In genomic region chr16:73874991-73875390, GRCm38 (mm10) we compare ENCODE assay signal across 16 mouse cellular contexts.
DNase-seq lines count a peak whose midpoint lies in the region; ATAC-seq lines count a peak whose summit lies in the region.
"Had no signal": no experiment of that assay in that cellular context is flagged by ENCODE, and none has a peak within 500 bp of the region (broad histone marks: within the 10 kb centered on the region; RNA-seq: fewer than 3 reads in every experiment).

No protein-coding gene starts in this region.

- DNase-seq in layer of hippocampus, adult 11-12 months (ENCODE audit: low spot score): peak; percentile 20
- no peak for DNase-seq in layer of hippocampus, adult 9-10 months (ENCODE audit: low spot score)
- peak; percentile 12 for DNase-seq in A20 (ENCODE audit: low read depth, low spot score)
- DNase-seq in MEL-GATA-1-ER (ENCODE audit: extremely low read depth, low read depth): peak; percentile 24
- DNase-seq in thymus, adult 18-20 months: no peak
- no peak for DNase-seq in spleen, postnatal 4 days (ENCODE audit: low spot score in 2 of 2)
- DNase-seq: cerebellum, postnatal 25 days; forebrain, postnatal 0 days; heart, postnatal 4 days; kidney, adult 18-20 months; kidney, postnatal 10 days; lung, embryonic 14.5 days; right cerebral cortex, postnatal 14 days; spleen, adult 18-20 months had no signal

- ATAC-seq in megakaryocyte, adult 5-6 weeks (ENCODE audit: poor library complexity, severe bottlenecking): peak; percentile 95
- ATAC-seq: forebrain, postnatal 0 days; midbrain, embryonic 15.5 days had no signal

Comparison
In these comparisons a context has a peak if more than half of its experiments do, and no peak if none do; other contexts are left out.
1. DNase-seq: peak in layer of hippocampus, adult 11-12 months (single experiment), A20 (single experiment) and MEL-GATA-1-ER (single experiment); none in layer of hippocampus, adult 9-10 months (single experiment), thymus, adult 18-20 months (0 of 2) and spleen, postnatal 4 days (0 of 2).